ENCODE assay signal across 12 mouse cellular contexts in genomic region chr1:150824334-150825005, GRCm38 (mm10).
DNase-seq lines count a peak whose midpoint lies in the region; ATAC-seq and TF ChIP-seq lines count a peak whose summit lies in the region.
"Had no signal": no experiment of that assay in that cellular context is flagged by ENCODE, and none has a peak within 500 bp of the region (broad histone marks: within the 10 kb centered on the region; RNA-seq: fewer than 3 reads in every experiment).

No protein-coding gene starts in this region.

- TF ChIP-seq CTCF in liver, postnatal 0 days (IDR thresholded peaks at IDR 0.05; ENCODE audit: low read depth), result peak; percentile 51

- H3K9me3 ChIP-seq in liver, postnatal 0 days (ENCODE audit: low read length), result no peaks in the 10 kb centered on the region
- no peaks in the 10 kb centered on the region for H3K9me3 ChIP-seq in heart, embryonic 12.5 days (replicated peaks)
- H3K9me3 ChIP-seq: embryonic facial prominence, embryonic 13.5 days; heart, embryonic 13.5 days had no signal

- H3K27ac ChIP-seq in liver, postnatal 0 days (ENCODE audit: low read depth), result no peak overlapping the region
- no peak overlapping the region for H3K27ac ChIP-seq in heart, embryonic 12.5 days (ENCODE audit: poor library complexity, severe bottlenecking)
- H3K27ac ChIP-seq: embryonic facial prominence, embryonic 13.5 days; heart, embryonic 13.5 days had no signal

- no peak overlapping the region for H3K4me2 ChIP-seq in liver, postnatal 0 days (ENCODE audit: low read depth, low read length)
- no peak overlapping the region for H3K4me2 ChIP-seq in heart, embryonic 12.5 days
- H3K4me2 ChIP-seq: embryonic facial prominence, embryonic 13.5 days; heart, embryonic 13.5 days had no signal

- no peak overlapping the region for H3K4me3 ChIP-seq in liver, postnatal 0 days (ENCODE audit: low read depth, low read length)
- no peak overlapping the region for H3K4me3 ChIP-seq in heart, embryonic 12.5 days
- H3K4me3 ChIP-seq: embryonic facial prominence, embryonic 13.5 days; heart, embryonic 13.5 days had no signal

- H3K36me3 ChIP-seq in liver, postnatal 0 days (replicated peaks; ENCODE audit: insufficient read depth, low read length), result no peaks in the 10 kb centered on the region
- no peaks in the 10 kb centered on the region for H3K36me3 ChIP-seq in heart, embryonic 12.5 days
- H3K36me3 ChIP-seq: embryonic facial prominence, embryonic 13.5 days had no signal

- no peak for DNase-seq in frontal cortex, adult 2 months (ENCODE audit: extremely low spot score in 1 of 2, low spot score in 1 of 2)
- no peak for DNase-seq in liver, postnatal 0 days
- no peak for DNase-seq in liver
- peak; percentile 4 for DNase-seq in brain, adult 2 months (ENCODE audit: low read depth, low spot score)
- DNase-seq: layer of hippocampus, adult 9-11 months had no signal

- no peak for TF ChIP-seq EP300 in liver, postnatal 0 days (IDR thresholded peaks at IDR 0.05; ENCODE audit: low read depth)

- H3K9ac ChIP-seq in liver, postnatal 0 days (replicated peaks), result no peak overlapping the region
- no peak overlapping the region for H3K9ac ChIP-seq in heart, embryonic 12.5 days
- H3K9ac ChIP-seq: embryonic facial prominence, embryonic 13.5 days; heart, embryonic 13.5 days had no signal

- WGBS in liver, postnatal 0 days (ENCODE audit: insufficient replicate concordance), result 55% methylated on average over 5 of the region's 5 CpGs
- 57% methylated on average over 5 of the region's 5 CpGs for WGBS in heart, embryonic 12.5 days

- ATAC-seq in frontal cortex, adult (ENCODE audit: low TSS enrichment), result peak; percentile 64
- no peak for ATAC-seq in liver, postnatal 0 days
- ATAC-seq in megakaryocyte, adult 5-6 weeks (ENCODE audit: poor library complexity, severe bottlenecking), result peak; percentile 45; the same call in 1 of the 2 replicates
- ATAC-seq in monocyte, adult 5-6 weeks (replicated peaks; ENCODE audit: insufficient number of reproducible peaks, low FRiP score, low TSS enrichment, poor library complexity, severe bottlenecking), result no peak
- no peak for ATAC-seq in heart, embryonic 12.5 days (ENCODE audit: insufficient number of reproducible peaks, low FRiP score)
- ATAC-seq: intestine, embryonic 16.5 days had no signal

- H3K27me3 ChIP-seq in liver, postnatal 0 days (ENCODE audit: insufficient read depth, low read length), result no peaks in the 10 kb centered on the region
- no peaks in the 10 kb centered on the region for H3K27me3 ChIP-seq in heart, embryonic 12.5 days (replicated peaks)
- H3K27me3 ChIP-seq: embryonic facial prominence, embryonic 13.5 days; heart, embryonic 13.5 days had no signal

- no peaks in the 10 kb centered on the region for H3K4me1 ChIP-seq in liver, postnatal 0 days (ENCODE audit: insufficient read depth)
- H3K4me1 ChIP-seq in heart, embryonic 12.5 days (replicated peaks), result peaks cover 10% of the 10 kb centered on the region
- H3K4me1 ChIP-seq: embryonic facial prominence, embryonic 13.5 days had no signal

Comparison
In these comparisons a context has a peak if more than half of its experiments do, and no peak if none do; other contexts are left out.
1. ATAC-seq: peak in frontal cortex, adult (single experiment) and megakaryocyte, adult 5-6 weeks (single experiment); none in liver, postnatal 0 days (single experiment), monocyte, adult 5-6 weeks (single experiment) and heart, embryonic 12.5 days (single experiment).